ENCODE assay signal across 8 mouse cellular contexts in the genomic region with DNA sequence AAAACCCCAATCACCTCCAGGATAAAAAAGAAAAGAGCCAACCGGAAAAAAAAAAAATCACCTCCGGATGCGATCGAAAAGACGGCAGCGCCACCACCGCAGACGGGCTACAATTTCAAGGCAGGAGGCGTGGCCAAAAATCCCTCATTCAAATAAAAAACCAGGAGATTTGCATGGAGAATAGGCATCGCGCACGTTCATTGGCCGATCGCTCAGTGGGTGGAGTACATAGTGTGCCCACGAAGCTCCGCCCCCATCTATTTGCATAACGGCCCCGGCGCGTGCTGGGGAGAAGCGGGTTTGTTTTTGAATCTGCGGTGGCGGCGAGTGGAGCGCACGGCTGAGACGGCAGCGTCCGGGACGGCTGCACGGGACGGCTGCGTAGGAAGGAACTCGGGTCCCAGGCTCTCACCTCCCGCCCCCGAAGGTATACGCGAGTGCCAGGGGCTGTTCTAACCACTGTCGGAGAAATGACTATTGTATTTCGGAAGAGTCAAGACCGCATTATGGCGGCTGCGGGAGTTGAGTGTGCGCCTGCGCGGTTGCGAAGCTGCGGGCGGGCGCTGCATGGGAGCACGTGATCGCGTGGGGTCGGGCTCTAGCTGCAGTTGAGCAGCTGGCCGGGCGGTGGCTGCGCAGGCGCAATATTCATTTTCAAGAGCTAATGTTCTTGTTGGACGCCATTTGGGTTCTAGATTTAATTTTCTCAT. TPM values are rescaled to one million over a fixed set of nuclear protein-coding genes. Genes with fewer than 3 reads are reported as not detected.
DNase-seq lines count a peak whose midpoint lies in the region; ATAC-seq lines count a peak whose summit lies in the region.

No protein-coding gene starts in this region.

- H3K9me3 ChIP-seq in intestine, embryonic 15.5 days = no peaks in the 10 kb centered on the region

- peaks cover 3% of the 10 kb centered on the region; the same call in 1 of the 2 replicates for H3K36me3 ChIP-seq in intestine, embryonic 15.5 days

- H3K27me3 ChIP-seq in intestine, embryonic 15.5 days (replicated peaks) = no peaks in the 10 kb centered on the region

- H3K9ac ChIP-seq in intestine, embryonic 15.5 days = peak overlapping the region; percentile 61

- H3K4me3 ChIP-seq in intestine, embryonic 15.5 days (replicated peaks) = peak overlapping the region; percentile 70

- H3K4me1 ChIP-seq in intestine, embryonic 15.5 days (replicated peaks) = peaks cover 6% of the 10 kb centered on the region; the same call in 1 of the 2 replicates

- H3K4me2 ChIP-seq in intestine, embryonic 15.5 days (replicated peaks) = peak overlapping the region; percentile 47

- intact Hi-C loops in gastrocnemius, postnatal 36 days (cut with DNase I) = loop anchor here (1.0 to 2.0 kb wide), 2 partner anchors 52 to 96 kb away; no protein-coding TSS in a partner anchor
- intact Hi-C loops in left cerebral cortex, postnatal 14 days (cut with DNase I) = loop anchor here (1.0 to 2.0 kb wide), 3 partner anchors 36 to 96 kb away; no protein-coding TSS in a partner anchor

- under 1% methylated on average over 59 of the region's 59 CpGs for WGBS in intestine, embryonic 15.5 days

- ATAC-seq in intestine, embryonic 15.5 days = peak; percentile 99
- peak; percentile 95 for ATAC-seq in megakaryocyte-erythroid progenitor cell, adult 5-6 weeks (replicated peaks; ENCODE audit: low FRiP score, low TSS enrichment, poor library complexity, severe bottlenecking)

- DNase-seq in adrenal gland, postnatal 10 days = peak; percentile 95
- DNase-seq in embryo, embryonic 9.5 days (ENCODE audit: extremely low spot score) = peak; percentile 95
- DNase-seq in gastrocnemius, postnatal 36 days = peak; percentile 92 to 93
- DNase-seq in left cerebral cortex, postnatal 14 days (ENCODE audit: low spot score in 2 of 2) = peak; percentile 96 to 99
- DNase-seq in right cerebral cortex, postnatal 14 days = peak; percentile 96
- DNase-seq in urinary bladder, postnatal 25 days (ENCODE audit: low spot score) = peak; percentile 92

- H3K27ac ChIP-seq in intestine, embryonic 15.5 days = peak overlapping the region; percentile 99

RNA-seq across cellular contexts. Expression of gene Atf7ip, which starts 12.7 kb away (rescaled TPM):
- total RNA-seq in adrenal gland, postnatal 10 days (2021) = 100 to 1,000 TPM in 1 of 2 experiments, 10 to 100 TPM in 1; 63.7 to 105 TPM
- total RNA-seq in gastrocnemius, postnatal 36 days (2021) = 10 to 100 TPM; 31.6 to 41.6 TPM
- 24.1 and 25.4 TPM in 2 replicates for polyA plus RNA-seq in intestine, embryonic 15.5 days (2015; fragmentation: Nextera tagmentation; extraction: Ambion mirVana)
- total RNA-seq in left cerebral cortex, postnatal 14 days (2021) = 100 to 1,000 TPM; 118 to 122 TPM
- total RNA-seq in megakaryocyte-erythroid progenitor cell, adult 5-6 weeks (2014; fragmentation: Nextera tagmentation) = 121 and 135 TPM in 2 replicates
- 50.3 and 61.7 TPM in 2 replicates for total RNA-seq in megakaryocyte-erythroid progenitor cell, adult 5-6 weeks (2017)

Comparison
In these comparisons a context has a peak if more than half of its experiments do, and no peak if none do; other contexts are left out.
1. Peak in every context shown above with its lines: DNase-seq, ATAC-seq, H3K4me3 ChIP-seq and H3K27ac ChIP-seq.